Mouse (Mus musculus) olfactory bulb, adult 2 months (tissue): Measurements from ENCODE around the gene Nup133.

Experiments used
- CTCF ChIP-seq: fragments of 200-500 bp; IDR thresholded peaks from 2 replicates; pipeline ENCODE4 v1.5.1; 2012; ENCODE audit warnings: low read depth, mild to moderate bottlenecking, low read length, moderate library complexity; ENCODE audit not compliant: insufficient read depth
- POLR2A ChIP-seq: fragments of 200-500 bp; IDR thresholded peaks from 2 replicates; pipeline ENCODE4 v1.6.1; 2012; ENCODE audit warnings: mild to moderate bottlenecking, low read depth, low read length, moderate library complexity; ENCODE audit not compliant: insufficient read depth

- TF ChIP-seq POLR2A (no peak), CTCF (no peak)
Observed at GRCm38 (mm10) chr8:123896774-123897173, 52.3 kb downstream of the Nup133 start.
